Mouse (Mus musculus) induced T-regulatory cell, adult 2 months (primary cell): ENCODE measurements at regions not wholly inside any gene's neighbourhood (a gene's known extent, or its start where the extent isn't known, plus 50 kb on each side); places are given as distances from the start of the nearest gene placed in this dataset.

Experiments used
- DNase-seq: peaks from one replicate; pipeline ENCODE4 v3.0.0-alpha.2; 2012; ENCODE audit warnings: low read depth

DNA sequence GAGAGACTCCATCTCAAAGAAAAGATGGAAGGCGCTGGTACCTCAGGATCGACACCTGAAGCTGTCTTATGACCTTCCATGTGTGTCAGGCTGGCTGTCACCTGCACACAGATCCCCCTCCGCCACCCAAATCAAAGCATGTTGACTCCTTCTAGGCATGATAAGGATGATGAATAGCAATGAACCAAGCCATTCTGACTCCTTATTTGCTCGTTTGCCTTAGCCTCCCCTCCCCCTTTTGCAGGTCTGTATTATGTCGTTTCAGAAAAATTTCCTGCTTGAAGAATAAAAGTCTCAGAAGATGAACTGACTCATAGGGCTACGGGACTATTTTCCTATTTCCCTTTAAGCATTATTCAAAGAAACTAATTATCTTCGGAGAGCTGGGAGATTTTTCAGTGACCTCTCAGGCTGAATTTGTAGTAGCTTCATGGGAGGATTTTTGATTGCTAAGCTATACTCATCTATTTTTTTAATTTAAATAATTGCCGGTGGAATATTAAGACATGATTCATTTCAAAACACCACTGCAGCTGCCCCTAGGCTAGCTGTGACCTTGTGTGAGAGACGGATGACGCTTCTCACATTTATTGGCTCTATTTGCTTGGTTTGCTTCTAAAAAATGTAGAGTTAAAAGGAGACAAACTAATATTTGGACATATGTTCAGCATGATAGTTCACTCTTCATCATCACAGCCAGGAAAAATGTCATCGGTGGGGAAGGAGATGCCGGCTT, 72.4 kb upstream of the Zc3h12c start:
- DNase-seq: no peak

DNA sequence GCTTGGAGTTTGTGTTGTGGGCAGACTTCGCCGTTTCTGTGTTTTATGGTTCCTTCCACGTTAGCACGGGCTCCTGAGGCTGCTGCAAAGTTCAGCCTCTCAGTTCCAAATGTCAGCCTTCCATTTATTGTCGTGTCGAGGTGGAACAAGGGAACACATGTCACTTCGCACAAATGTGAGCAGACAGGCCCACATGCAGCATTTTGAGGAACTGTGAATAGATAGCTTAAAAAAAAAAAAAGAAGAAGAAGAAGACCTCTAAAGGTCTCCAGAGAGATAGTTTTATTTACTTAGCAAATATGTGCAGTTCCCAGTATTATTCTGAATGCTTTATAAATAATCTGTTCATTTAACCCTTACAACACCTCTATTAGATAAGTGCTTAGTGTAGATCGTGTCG, 66.4 kb upstream of the Zc3h12c start:
- no peak for DNase-seq

DNA sequence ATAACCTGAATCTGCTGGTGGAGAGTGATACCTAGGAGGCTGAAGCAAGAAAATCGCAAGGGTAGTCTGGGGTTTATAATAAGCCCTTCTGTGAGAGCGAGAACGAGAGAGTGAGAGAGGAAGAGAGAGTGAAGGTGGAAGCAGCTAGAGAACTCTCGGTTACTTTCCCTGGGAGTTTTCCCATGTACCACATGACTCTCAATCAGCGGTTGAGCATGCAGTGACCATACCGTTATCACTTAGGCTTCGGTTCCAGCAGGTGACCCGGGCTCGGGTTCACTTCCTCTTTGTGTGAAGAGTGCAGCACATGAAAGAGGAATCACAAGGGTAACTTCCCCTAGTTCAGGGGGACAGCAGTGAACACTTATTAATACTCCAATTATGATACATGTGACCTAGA, 61.2 kb upstream of the Zc3h12c start:
- no peak for DNase-seq

DNA sequence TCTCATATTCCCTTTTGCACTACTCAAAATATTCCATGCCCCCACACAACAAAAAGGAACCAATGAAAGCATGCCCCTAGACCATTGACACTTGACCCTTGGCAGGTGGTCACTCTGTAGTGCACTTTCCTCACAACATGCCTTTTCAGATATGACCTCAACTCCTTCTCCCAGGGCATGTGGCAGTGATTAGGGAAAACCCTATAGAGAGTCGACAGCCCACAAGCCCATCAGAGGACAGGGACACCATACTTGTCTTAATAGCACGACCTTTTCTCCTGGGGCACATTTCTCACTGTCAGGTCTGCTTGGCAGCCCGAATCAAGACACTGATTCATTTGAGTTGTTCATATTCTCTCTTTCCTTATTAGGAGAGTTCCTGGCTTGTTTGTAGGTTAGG, 57.3 kb upstream of the Zc3h12c start:
- DNase-seq: no peak

DNA sequence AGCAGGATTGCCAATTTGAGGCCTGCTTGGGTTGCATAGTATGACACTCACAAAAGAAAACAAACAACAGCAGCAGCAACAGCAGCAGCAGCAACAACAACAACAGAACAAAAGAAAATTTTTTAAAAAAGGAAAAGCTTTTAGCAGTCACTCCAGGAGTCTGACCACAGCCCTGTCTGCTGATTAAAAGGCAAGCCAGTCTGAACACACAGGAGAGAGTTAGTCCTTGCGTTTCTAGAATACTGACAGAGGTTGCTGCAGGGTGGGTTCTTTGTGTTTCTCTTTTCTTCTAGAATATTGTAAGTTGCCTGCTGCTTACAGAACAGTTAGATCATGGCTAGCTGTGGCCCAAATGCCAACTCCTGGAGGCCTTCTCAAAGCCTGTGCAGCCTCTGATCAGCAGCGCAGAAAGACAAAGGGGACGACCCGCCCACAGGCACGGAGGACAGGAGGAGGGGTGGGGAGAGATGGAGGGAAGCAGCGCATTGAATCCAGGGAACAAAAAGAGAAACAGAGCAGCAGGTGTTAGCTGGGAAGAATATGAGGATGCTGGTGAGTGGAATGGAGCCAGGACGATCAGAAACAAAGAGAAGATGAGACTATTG, 55.2 kb upstream of the Zc3h12c start:
- no peak for DNase-seq
